Comparison of ENCODE assay signal across 8 mouse cellular contexts in genomic region chr7:120980931-120981924, GRCm38 (mm10). TPM values are rescaled to one million over a fixed set of nuclear protein-coding genes. Genes with fewer than 3 reads are reported as not detected.
DNase-seq lines count a peak whose midpoint lies in the region; ATAC-seq and TF ChIP-seq lines count a peak whose summit lies in the region.

No protein-coding gene starts in this region.

- peak overlapping the region; percentile 90 for H3K4me2 ChIP-seq in heart, postnatal 0 days (ENCODE audit: low read depth, low read length)

- peak; percentile 18 for ATAC-seq in heart, postnatal 0 days (ENCODE audit: insufficient read depth, low read depth)

- TF ChIP-seq POLR2A in brain, embryonic 14.5 days (IDR thresholded peaks at IDR 0.05; ENCODE audit: borderline replicate concordance, extremely low read depth, insufficient read depth, insufficient read length, poor library complexity, severe bottlenecking): no peak

- in situ Hi-C loops in ES-E14 (cut with MboI; ENCODE audit: low sequenced_read_pairs in 2 of 2, unreplicated experiment in 2 of 2): no loop called here

- no peaks in the 10 kb centered on the region for H3K9me3 ChIP-seq in ES-E14 (ENCODE audit: control insufficient read depth, insufficient read depth, low read depth, low read length)
- H3K9me3 ChIP-seq in forebrain, embryonic 10.5 days: no peaks in the 10 kb centered on the region
- no peaks in the 10 kb centered on the region for H3K9me3 ChIP-seq in heart, postnatal 0 days (replicated peaks; ENCODE audit: control insufficient read depth, low read length)

- no peak for TF ChIP-seq CTCF in brain, embryonic 14.5 days (IDR thresholded peaks at IDR 0.05; ENCODE audit: borderline replicate concordance, extremely low read depth, insufficient read depth, insufficient read length)
- TF ChIP-seq CTCF in heart, postnatal 0 days (IDR thresholded peaks at IDR 0.05; ENCODE audit: low read depth): no peak

- peaks cover 0 to 4% of the 10 kb centered on the region in 2 experiments; a peak in 2 of 4 replicates for H3K4me1 ChIP-seq in ES-E14 (ENCODE audit: control insufficient read depth in 2 of 2, insufficient read depth in 2 of 2, low read length in 2 of 2, poor library complexity in 1 of 2)
- H3K4me1 ChIP-seq in forebrain, embryonic 10.5 days: peaks cover 48% of the 10 kb centered on the region
- no peaks in the 10 kb centered on the region for H3K4me1 ChIP-seq in heart, postnatal 0 days (ENCODE audit: control insufficient read depth, insufficient read depth)

- no peak overlapping the region for H3K27ac ChIP-seq in ES-E14 (ENCODE audit: insufficient read depth, low read depth, low read length, poor library complexity, severe bottlenecking)
- H3K27ac ChIP-seq in forebrain, embryonic 10.5 days: peak overlapping the region; percentile 95
- peak overlapping the region; percentile 67; the same call in 1 of the 2 replicates for H3K27ac ChIP-seq in heart, postnatal 0 days (ENCODE audit: low read depth)

- H3K36me3 ChIP-seq in ES-E14 (ENCODE audit: control insufficient read depth, insufficient read depth, low read length, poor library complexity, severe bottlenecking): no peaks in the 10 kb centered on the region
- no peaks in the 10 kb centered on the region; the same call in 1 of the 2 replicates for H3K36me3 ChIP-seq in forebrain, embryonic 10.5 days (replicated peaks)
- no peaks in the 10 kb centered on the region for H3K36me3 ChIP-seq in heart, postnatal 0 days (replicated peaks; ENCODE audit: control insufficient read depth, insufficient read depth, low read length)

- peak overlapping the region; percentile 85 for H3K9ac ChIP-seq in ES-E14 (ENCODE audit: insufficient read depth, low read depth, low read length, poor library complexity, severe bottlenecking)
- H3K9ac ChIP-seq in heart, postnatal 0 days (replicated peaks; ENCODE audit: low read depth, low read length): peak overlapping the region; percentile 73

- DNase-seq in ES-E14 (ENCODE audit: low read depth, low spot score): peak; percentile 42
- peak; percentile 65 for DNase-seq in brain, embryonic 14.5 days (ENCODE audit: low read depth)
- DNase-seq in forebrain, embryonic 10.5 days (ENCODE audit: extremely low spot score, low spot score): peak; percentile 68
- peak; percentile 18 for DNase-seq in heart, postnatal 0 days (ENCODE audit: low spot score)
- peak; percentile 59 to 75 for DNase-seq in kidney, postnatal 4 days
- peak; percentile 49 for DNase-seq in lung, postnatal 36 days
- DNase-seq in right cerebral cortex, adult 2 months (ENCODE audit: low spot score in 2 of 2): peak; percentile 34 to 39
- DNase-seq in urinary bladder, postnatal 36 days (ENCODE audit: low spot score in 2 of 2): peak; percentile 29 to 31

- peaks cover 13% of the 10 kb centered on the region for H3K27me3 ChIP-seq in forebrain, embryonic 10.5 days (ENCODE audit: poor library complexity, severe bottlenecking)
- no peaks in the 10 kb centered on the region for H3K27me3 ChIP-seq in heart, postnatal 0 days (ENCODE audit: control insufficient read depth, insufficient read depth, low read length)

- WGBS in forebrain, embryonic 10.5 days: 4% methylated on average over 39 of the region's 39 CpGs
- WGBS in heart, postnatal 0 days: 5% methylated on average over 38 of the region's 39 CpGs

- H3K4me3 ChIP-seq in ES-E14 (ENCODE audit: insufficient read depth in 1 of 2, low read depth in 1 of 2, low read length in 2 of 2, poor library complexity in 1 of 2, severe bottlenecking in 1 of 2): peak overlapping the region; percentile 84 to 99
- peak overlapping the region; percentile 91 for H3K4me3 ChIP-seq in forebrain, embryonic 10.5 days
- peak overlapping the region; percentile 97 for H3K4me3 ChIP-seq in heart, postnatal 0 days (ENCODE audit: low read depth, low read length)

- no peak for TF ChIP-seq EP300 in heart, postnatal 0 days (IDR thresholded peaks at IDR 0.05; ENCODE audit: low read depth)

TF ChIP-seq in ES-E14, 5 proteins besides CTCF, POLR2A, EP300 and RAD21:
- TF ChIP-seq ZNF384 (IDR thresholded peaks at IDR 0.05; ENCODE audit: low read depth, low read length) (peak; percentile 51; the same call in 1 of the 2 replicates), HCFC1 (IDR thresholded peaks at IDR 0.05; ENCODE audit: borderline replicate concordance, insufficient read depth, low read length) (no peak), ZC3H11A (IDR thresholded peaks at IDR 0.05; ENCODE audit: borderline replicate concordance, low read depth, low read length) (no peak), CHD2 (IDR thresholded peaks at IDR 0.05; ENCODE audit: low read depth, low read length) (no peak), MAFK (IDR thresholded peaks at IDR 0.05; ENCODE audit: insufficient read depth, low read depth, low read length) (no peak)

RNA-seq across cellular contexts. Expression of gene Cdr2, which starts 0.9 kb away (rescaled TPM):
- 20.9 and 25.9 TPM in 2 replicates for total RNA-seq in ES-E14 (2012; rRNA removed)
- polyA plus RNA-seq in brain, embryonic 14.5 days (2012; rRNA removed): 27.4 and 37.4 TPM in 2 replicates
- polyA plus RNA-seq in forebrain, embryonic 10.5 days (2016; fragmentation: Nextera tagmentation; extraction: Ambion mirVana): 12.9 TPM in 2 replicates
- 18.5 and 41.5 TPM in 2 replicates for total RNA-seq in heart, postnatal 0 days (2014; rRNA removed; ENCODE audit: low replicate concordance)
- 3.5 and 4.5 TPM in 2 replicates for polyA plus RNA-seq in heart, postnatal 0 days (2015; fragmentation: Nextera tagmentation; extraction: Ambion mirVana)

RNA-seq across cellular contexts. Expression of gene Mfsd13b, which starts 1.1 kb away (rescaled TPM):
- not detected in 2 replicates for total RNA-seq in ES-E14 (2012; rRNA removed)
- 0.15 and 0.22 TPM in 2 replicates for polyA plus RNA-seq in brain, embryonic 14.5 days (2012; rRNA removed)
- polyA plus RNA-seq in forebrain, embryonic 10.5 days (2016; fragmentation: Nextera tagmentation; extraction: Ambion mirVana): 0.37 and 0.68 TPM in 2 replicates
- not detected in 2 replicates for total RNA-seq in heart, postnatal 0 days (2014; rRNA removed; ENCODE audit: low replicate concordance)
- polyA plus RNA-seq in heart, postnatal 0 days (2015; fragmentation: Nextera tagmentation; extraction: Ambion mirVana): 0.15 and 0.33 TPM in 2 replicates

RNA-seq across cellular contexts. Expression of gene Mettl9, which starts 53.0 kb away (rescaled TPM):
- 21.0 and 26.7 TPM in 2 replicates for total RNA-seq in ES-E14 (2012; rRNA removed)
- 103 and 112 TPM in 2 replicates for polyA plus RNA-seq in brain, embryonic 14.5 days (2012; rRNA removed)
- polyA plus RNA-seq in forebrain, embryonic 10.5 days (2016; fragmentation: Nextera tagmentation; extraction: Ambion mirVana): 184 and 188 TPM in 2 replicates
- 44.8 and 52.8 TPM in 2 replicates for total RNA-seq in heart, postnatal 0 days (2014; rRNA removed; ENCODE audit: low replicate concordance)
- 81.2 and 82.4 TPM in 2 replicates for polyA plus RNA-seq in heart, postnatal 0 days (2015; fragmentation: Nextera tagmentation; extraction: Ambion mirVana)

Comparison
In these comparisons a context has a peak if more than half of its experiments do, and no peak if none do; other contexts are left out.
1. DNase-seq: peak in every context shown above with its lines; median percentile 68 in forebrain, embryonic 10.5 days; 67 in kidney, postnatal 4 days; 65 in brain, embryonic 14.5 days; 49 in lung, postnatal 36 days; 42 in ES-E14; 36 in right cerebral cortex, adult 2 months; 30 in urinary bladder, postnatal 36 days; 18 in heart, postnatal 0 days.